Mouse (Mus musculus) intestine, postnatal 0 days (tissue): ENCODE results near the gene Syt3. TPM values are rescaled to one million over a fixed set of nuclear protein-coding genes. Genes with fewer than 3 reads are reported as not detected.

Experiments used
- ATAC-seq: fragments of 200-750 bp; cut with Nextera tagmentation; 2 replicates; pipeline ENCODE4 v1.8.0; 2017; ENCODE audit warnings: mild to moderate bottlenecking, moderate TSS enrichment, moderate library complexity
- H3K27ac ChIP-seq: fragments of 300-500 bp; sonication (generic); 2 replicates; pipeline ENCODE4 v1.5.1; 2014; ENCODE audit warnings: mild to moderate bottlenecking, low read depth, low read length, moderate library complexity
- H3K27me3 ChIP-seq: fragments of 300-500 bp; sonication (generic); replicated peaks from 2 replicates; pipeline ENCODE4 v1.6.1; 2014; ENCODE audit warnings: low read length, mixed read lengths; ENCODE audit not compliant: control insufficient read depth, insufficient read depth
- H3K36me3 ChIP-seq: fragments of 300-500 bp; sonication (generic); 2 replicates; pipeline ENCODE4 v1.6.1; 2014; ENCODE audit warnings: mild to moderate bottlenecking, moderate library complexity; ENCODE audit not compliant: control insufficient read depth, insufficient read depth
- H3K4me1 ChIP-seq: fragments of 300-500 bp; sonication (generic); replicated peaks from 2 replicates; pipeline ENCODE4 v1.6.1; 2014; ENCODE audit warnings: antibody characterized with exemption, low read length, mixed read lengths; ENCODE audit not compliant: control insufficient read depth, insufficient read depth
- H3K4me2 ChIP-seq: fragments of 300-500 bp; sonication (generic); replicated peaks from 2 replicates; pipeline ENCODE4 v1.6.1; 2014; ENCODE audit warnings: low read depth, mild to moderate bottlenecking, moderate library complexity
- H3K4me3 ChIP-seq: fragments of 300-500 bp; sonication (generic); 2 replicates; pipeline ENCODE4 v1.5.1; 2014; ENCODE audit warnings: low read depth, low read length
- H3K9ac ChIP-seq: fragments of 300-500 bp; sonication (generic); 2 replicates; pipeline ENCODE4 v1.6.1; 2014; ENCODE audit warnings: mild to moderate bottlenecking, low read depth, low read length
- H3K9me3 ChIP-seq: fragments of 300-500 bp; sonication (generic); 2 replicates; pipeline ENCODE4 v1.6.1; 2016; ENCODE audit warnings: mixed run types; ENCODE audit not compliant: control insufficient read depth
- CTCF ChIP-seq: sonication (generic); IDR thresholded peaks from 2 replicates; pipeline ENCODE4 v1.5.1; 2016; ENCODE audit warnings: low read depth, mild to moderate bottlenecking, control low read depth, antibody characterized with exemption, moderate library complexity
- WGBS: fragments of 180-500 bp; shearing (Covaris S2); extraction: QIAGEN DNeasy Blood & Tissue Kit; methylation state at CpG from one replicate; pipeline ENCODE4 v1.1.7; 2014; 5-methylcytosine and 5-hydroxymethylcytosine counted together
- polyA plus RNA-seq: library from polyadenylated mRNA; unstranded; fragments of >200 nt; fragmentation: Nextera tagmentation; extraction: Ambion mirVana; gene quantifications from 2 replicates; pipeline ENCODE4 v1.2.1, GENCODE M21; 2015

Syt3 gene
- polyA plus RNA-seq, 1 experiment from 2014 or later, result 0.55 TPM

GRCm38 (mm10) chr7:44413307-44413706 is 29.4 kb downstream of the Syt3 start:
- Histone ChIP-seq H3K36me3 (no peaks in the 10 kb centered on the region), H3K4me3 (no peak overlapping the region), H3K9ac (no peak overlapping the region), H3K9me3 (no peaks in the 10 kb centered on the region), H3K27ac (no peak overlapping the region), H3K4me1 (no peaks in the 10 kb centered on the region), H3K27me3 (no peaks in the 10 kb centered on the region), H3K4me2 (no peak overlapping the region)
- no peak for TF ChIP-seq CTCF
- no peak for ATAC-seq
- WGBS, result 83% methylated on average over 6 of the region's 6 CpGs

- no peak overlapping the region for H3K27ac ChIP-seq
- no peak for ATAC-seq
- H3K27me3 ChIP-seq, result peaks cover 32% of the 10 kb centered on the region
- no peaks in the 10 kb centered on the region for H3K4me1 ChIP-seq
- H3K9ac ChIP-seq, result no peak overlapping the region
- no peak overlapping the region for H3K4me2 ChIP-seq
- H3K9me3 ChIP-seq, result no peaks in the 10 kb centered on the region
- no peak for TF ChIP-seq CTCF
- 12% methylated on average over 8 of the region's 8 CpGs for WGBS
- no peak overlapping the region for H3K4me3 ChIP-seq
- H3K36me3 ChIP-seq, result no peaks in the 10 kb centered on the region
Observed at GRCm38 (mm10) chr7:44427666-44428065, 43.8 kb downstream of the Syt3 start.

- Histone ChIP-seq H3K4me1 (no peaks in the 10 kb centered on the region), H3K9ac (no peak overlapping the region), H3K4me2 (peak overlapping the region; percentile 59), H3K27me3 (peaks cover 34% of the 10 kb centered on the region), H3K4me3 (peak overlapping the region; percentile 16; the same call in 1 of the 2 replicates), H3K36me3 (no peaks in the 10 kb centered on the region), H3K9me3 (no peaks in the 10 kb centered on the region), H3K27ac (no peak overlapping the region)
- 4% methylated on average over 16 of the region's 38 CpGs for WGBS
- ATAC-seq, result no peak
- no peak for TF ChIP-seq CTCF
Observed at GRCm38 (mm10) chr7:44428171-44428950, 44.5 kb downstream of the Syt3 start.

- TF ChIP-seq CTCF, result no peak
- Histone ChIP-seq H3K4me3 (peak within 1 kb of the TSS; percentile 32), H3K36me3 (no peaks in the 10 kb centered on the region), H3K9ac (peak within 1 kb of the TSS; percentile 37; the same call in 1 of the 2 replicates), H3K27ac (no peak within 1 kb of the TSS), H3K4me2 (peak within 1 kb of the TSS; percentile 59), H3K4me1 (no peaks in the 10 kb centered on the region), H3K27me3 (peaks cover 34% of the 10 kb centered on the region), H3K9me3 (no peaks in the 10 kb centered on the region)
- no peak for ATAC-seq
- WGBS, result 2% methylated on average over 45 of the region's 69 CpGs
Observed at GRCm38 (mm10) chr7:44428968-44429521, 45.1 kb downstream of the Syt3 start, which contains the start of gene Lrrc4b. Gene Lrrc4b, plus strand, starts transcription at chr7:44429018.

- Histone ChIP-seq H3K27me3 (peaks cover 34% of the 10 kb centered on the region), H3K27ac (no peak overlapping the region), H3K9me3 (no peaks in the 10 kb centered on the region), H3K4me2 (peak overlapping the region; percentile 59), H3K4me1 (no peaks in the 10 kb centered on the region), H3K4me3 (peak overlapping the region; percentile 32), H3K36me3 (no peaks in the 10 kb centered on the region), H3K9ac (no peak overlapping the region)
- WGBS, result 5% methylated on average over 29 of the region's 32 CpGs
- TF ChIP-seq CTCF, result no peak
- ATAC-seq, result no peak
Observed at GRCm38 (mm10) chr7:44429534-44430488, 45.9 kb downstream of the Syt3 start.

GRCm38 (mm10) chr7:44432550-44432949 is 48.6 kb downstream of the Syt3 start:
- no peaks in the 10 kb centered on the region for H3K4me1 ChIP-seq
- no peaks in the 10 kb centered on the region for H3K36me3 ChIP-seq
- peaks cover 33% of the 10 kb centered on the region for H3K27me3 ChIP-seq
- H3K9me3 ChIP-seq, result no peaks in the 10 kb centered on the region
- H3K4me2 ChIP-seq, result no peak overlapping the region
- no peak overlapping the region for H3K4me3 ChIP-seq
- TF ChIP-seq CTCF, result no peak
- ATAC-seq, result no peak
- H3K27ac ChIP-seq, result no peak overlapping the region
- WGBS, result 72% methylated on average over 6 of the region's 6 CpGs
- H3K9ac ChIP-seq, result no peak overlapping the region
